Mouse (Mus musculus): ENCODE data around the gene Svbp.

DNA sequence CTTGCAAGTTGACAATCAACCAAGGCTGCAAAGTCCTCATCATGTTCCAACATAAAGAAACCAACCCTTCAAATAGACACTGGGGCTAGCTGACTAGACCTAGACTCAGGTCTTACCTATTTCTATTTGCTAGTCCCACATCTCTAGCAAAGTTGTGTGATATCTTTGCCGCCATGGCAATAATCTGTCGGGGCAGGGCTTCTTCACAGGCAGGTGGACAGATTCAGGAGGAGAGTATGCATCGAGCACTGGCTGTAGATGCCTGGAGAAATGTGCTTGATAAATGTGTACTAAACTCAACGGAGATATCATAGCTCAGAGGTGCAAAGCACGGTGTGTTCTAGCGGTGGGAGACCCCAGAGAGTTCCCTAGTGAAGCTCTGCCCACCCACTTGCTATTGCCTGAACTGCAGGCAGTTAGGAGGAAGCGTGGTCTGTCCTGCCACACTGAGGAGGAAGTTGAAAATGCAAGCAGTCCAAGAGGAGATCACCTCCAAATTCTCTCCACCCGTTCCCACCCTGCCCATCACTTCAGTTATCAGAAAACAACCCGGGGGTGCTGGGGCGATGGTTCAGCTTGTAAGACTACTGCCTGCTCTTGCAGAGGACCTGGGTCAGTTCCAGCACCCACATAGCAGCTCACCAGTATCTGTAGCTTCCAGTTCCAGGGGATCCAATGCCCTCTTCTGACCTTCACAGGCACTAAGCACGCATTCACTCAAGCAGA lies 6.9 kb upstream of the Svbp start:
- TF ChIP-seq CTCF (IDR thresholded peaks at IDR 0.05; ENCODE audit: low read depth) (peak; percentile 73), EP300 (IDR thresholded peaks at IDR 0.05; ENCODE audit: low read depth) (peak; percentile 20; the same call in 1 of the 2 replicates)
